In genomic region chr1:93918011-93918410, GRCm38 (mm10) we compare ENCODE assay signal across 13 mouse cellular contexts. TPM values are rescaled to one million over a fixed set of nuclear protein-coding genes. Genes with fewer than 3 reads are reported as not detected.
"Had no signal": no experiment of that assay in that cellular context is flagged by ENCODE, and none has a peak within 500 bp of the region (broad histone marks: within the 10 kb centered on the region; RNA-seq: fewer than 3 reads in every experiment).

Gene Gal3st2b (plus strand): TSS chr1:93918311.

RNA-seq across cellular contexts. Expression of gene Gal3st2b, which starts in this region (rescaled TPM):
- polyA plus RNA-seq: cortical plate, adult 2 months; embryonic facial prominence, embryonic 10.5 days; embryonic facial prominence, embryonic 11.5 days; embryonic facial prominence, embryonic 12.5 days; embryonic facial prominence, embryonic 13.5 days; embryonic facial prominence, embryonic 14.5 days; erythroblast, embryonic 14.5 days; forebrain, embryonic 10.5 days; forebrain, embryonic 11.5 days; forebrain, embryonic 13.5 days; forebrain, embryonic 14.5 days; forebrain, embryonic 15.5 days; forebrain, postnatal 0 days had no signal
